Mouse (Mus musculus) MEL (cell line): ENCODE measurements around the gene Gm6592. TPM values are rescaled to one million over a fixed set of nuclear protein-coding genes. Genes with fewer than 3 reads are reported as not detected.

Source experiments
- DNase-seq: peaks from one replicate; pipeline ENCODE4 v3.0.0; 2011; ENCODE audit warnings: low read depth, low spot score
- H3K27ac ChIP-seq: 2 replicates; pipeline ENCODE4 v1.5.1; 2012; ENCODE audit warnings: low read depth, mild to moderate bottlenecking, control low read depth, low read length, moderate library complexity; ENCODE audit not compliant: control insufficient read depth
- H3K27me3 ChIP-seq, 2 experiments: fragments of 150-350 bp in 1 of 2; sonication (generic) in 1 of 2; 2 replicates each; pipeline ENCODE4 v1.6.1; 2012; ENCODE audit warnings: low read length in 2 of 2, mild to moderate bottlenecking in 2 of 2, improper control_type of control experiment in 1 of 2, moderate library complexity in 1 of 2; ENCODE audit not compliant: insufficient read depth in 2 of 2, control insufficient read depth in 1 of 2
- H3K36me3 ChIP-seq, 2 experiments: 2 replicates each; pipeline ENCODE4 v1.6.1; 2012 to 2014; ENCODE audit warnings: low read length in 2 of 2, improper control_type of control experiment in 1 of 2, inconsistent platforms in 1 of 2, mild to moderate bottlenecking in 1 of 2; ENCODE audit not compliant: insufficient read depth in 2 of 2, control insufficient read depth in 1 of 2
- H3K4me1 ChIP-seq, 2 experiments: fragments of 150-350 bp in 1 of 2; sonication (generic) in 1 of 2; 2 replicates each; pipeline ENCODE4 v1.6.1; 2012; ENCODE audit warnings: low read length in 2 of 2, improper control_type of control experiment in 1 of 2, mild to moderate bottlenecking in 1 of 2; ENCODE audit not compliant: insufficient read depth in 2 of 2, control insufficient read depth in 1 of 2
- H3K4me3 ChIP-seq, 2 experiments: fragments of 150-350 bp in 1 of 2; sonication (generic) in 1 of 2; 2 replicates each; pipeline ENCODE4 v1.5.1; 2012; ENCODE audit warnings: low read depth in 2 of 2, low read length in 2 of 2, mild to moderate bottlenecking in 2 of 2, moderate library complexity in 2 of 2, control low read depth in 1 of 2, improper control_type of control experiment in 1 of 2; ENCODE audit not compliant: control insufficient read depth in 1 of 2, insufficient read depth in 1 of 2
- H3K79me2 ChIP-seq: 2 replicates; pipeline ENCODE4 v1.6.1; 2012; ENCODE audit warnings: mild to moderate bottlenecking, low read length, moderate library complexity; ENCODE audit not compliant: control insufficient read depth, poor library complexity, insufficient read depth
- H3K9ac ChIP-seq: 2 replicates; pipeline ENCODE4 v1.6.1; 2012; ENCODE audit warnings: low read depth, mild to moderate bottlenecking, control low read depth, low read length, moderate library complexity; ENCODE audit not compliant: control insufficient read depth, poor library complexity, severe bottlenecking
- H3K9me3 ChIP-seq: fragments of 150-350 bp; sonication (generic); replicated peaks from 2 replicates; pipeline ENCODE4 v1.6.1; 2012; ENCODE audit warnings: mild to moderate bottlenecking, low read length, improper control_type of control experiment, moderate library complexity; ENCODE audit not compliant: insufficient read depth
- BHLHE40 ChIP-seq: IDR thresholded peaks from 2 replicates; pipeline ENCODE4 v1.6.1; 2012; ENCODE audit warnings: low read depth, mild to moderate bottlenecking, inconsistent platforms, low read length, improper control_type of control experiment, borderline replicate concordance
- CHD2 ChIP-seq: IDR thresholded peaks from 2 replicates; pipeline ENCODE4 v1.6.1; 2011; ENCODE audit warnings: low read length, improper control_type of control experiment
- ETS1 ChIP-seq: IDR thresholded peaks from 2 replicates; pipeline ENCODE4 v1.6.1; 2012; ENCODE audit warnings: low read depth, mild to moderate bottlenecking, inconsistent platforms, low read length, improper control_type of control experiment, moderate library complexity
- MAZ ChIP-seq: IDR thresholded peaks from 2 replicates; pipeline ENCODE4 v1.6.1; 2012; ENCODE audit warnings: low read depth, mild to moderate bottlenecking, inconsistent platforms, low read length, improper control_type of control experiment
- MEF2A ChIP-seq: IDR thresholded peaks from 2 replicates; pipeline ENCODE4 v1.6.1; 2014; ENCODE audit warnings: low read depth, mild to moderate bottlenecking, inconsistent platforms, low read length, improper control_type of control experiment; ENCODE audit not compliant: poor library complexity, insufficient replicate concordance, severe bottlenecking; ENCODE audit errors: extremely low read depth
- MXI1 ChIP-seq: IDR thresholded peaks from 2 replicates; pipeline ENCODE4 v1.6.1; 2011; ENCODE audit warnings: mild to moderate bottlenecking, low read depth, low read length, improper control_type of control experiment
- MYB ChIP-seq: IDR thresholded peaks from 2 replicates; pipeline ENCODE4 v1.6.1; 2011; ENCODE audit warnings: mild to moderate bottlenecking, low read depth, low read length, improper control_type of control experiment
- SIN3A ChIP-seq: IDR thresholded peaks from 2 replicates; pipeline ENCODE4 v1.6.1; 2012; ENCODE audit warnings: low read length, improper control_type of control experiment, inconsistent platforms
- SMC3 ChIP-seq: IDR thresholded peaks from 2 replicates; pipeline ENCODE4 v1.6.1; 2011; ENCODE audit warnings: low read depth, low read length, improper control_type of control experiment
- TAL1 ChIP-seq: IDR thresholded peaks from 2 replicates; pipeline ENCODE4 v1.6.1; 2012; ENCODE audit warnings: mild to moderate bottlenecking, inconsistent platforms, low read length, moderate library complexity, mixed read lengths
- TCF12 ChIP-seq: IDR thresholded peaks from 2 replicates; pipeline ENCODE4 v1.6.1; 2014; ENCODE audit warnings: low read depth, mild to moderate bottlenecking, inconsistent platforms, low read length, improper control_type of control experiment, moderate library complexity
- USF1 ChIP-seq: IDR thresholded peaks from 2 replicates; pipeline ENCODE4 v1.6.1; 2014; ENCODE audit warnings: low read depth, mild to moderate bottlenecking, inconsistent platforms, low read length, improper control_type of control experiment, moderate library complexity
- USF2 ChIP-seq, 2 experiments: IDR thresholded peaks; 2 replicates each; pipeline ENCODE4 v1.6.1; 2011 to 2012; ENCODE audit warnings: improper control_type of control experiment in 2 of 2, low read length in 2 of 2, borderline replicate concordance in 1 of 2, inconsistent platforms in 1 of 2, low read depth in 1 of 2, mild to moderate bottlenecking in 1 of 2; ENCODE audit not compliant: insufficient read depth in 1 of 2
- polyA plus RNA-seq, 2 experiments: library from polyadenylated mRNA; stranded (reverse) in 1 of 2; unstranded in 1 of 2; fragments of >175 nt in 1 of 2; fragments of >200 nt in 1 of 2; gene quantifications; 2 replicates each; pipeline versions ENCODE4 v1.2.1 to v1.2.4; 2012; ENCODE audit warnings: low replicate concordance in 2 of 2, low read depth in 1 of 2; ENCODE audit not compliant: insufficient read length in 2 of 2, insufficient read depth in 1 of 2, missing spikeins in 1 of 2
- total RNA-seq: library from RNA; depleted of rRNA; stranded (reverse); fragments of 300-350 nt; gene quantifications from 2 replicates; pipeline ENCODE4 v1.2.3, GENCODE M21; 2012; rRNA removed

Gene Gm6592
- total and polyA plus RNA-seq, 3 experiments = not detected

DNA sequence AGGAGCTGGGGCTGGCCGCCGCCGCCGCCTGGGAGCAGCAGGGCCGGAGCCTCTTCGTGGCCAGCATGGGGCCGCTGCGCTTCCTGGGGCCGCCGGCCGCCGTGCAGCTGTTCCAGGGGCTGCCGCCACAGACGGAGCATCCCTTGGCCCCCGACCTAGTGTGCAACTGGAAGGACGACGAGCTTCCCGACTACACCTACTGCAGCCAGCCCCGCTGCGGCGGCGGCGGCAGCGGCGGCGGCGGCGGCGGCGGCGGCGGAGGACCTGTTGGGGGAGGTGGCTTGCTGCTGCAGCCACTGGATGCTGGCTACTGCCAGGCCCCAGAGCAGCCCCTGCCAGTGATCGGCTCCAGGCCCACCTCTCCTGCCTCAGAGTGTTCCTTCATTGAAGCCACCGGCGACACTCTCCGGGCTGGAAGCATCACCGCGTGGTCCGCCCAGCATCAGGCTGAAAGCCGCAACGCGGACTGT is 49.4 kb downstream of the Gm6592 start:
- no peak overlapping the region for H3K9ac ChIP-seq
- no peak overlapping the region for H3K27ac ChIP-seq
- H3K4me3 ChIP-seq = no peak overlapping the region
- no peaks in the 10 kb centered on the region for H3K4me1 ChIP-seq
- no peaks in the 10 kb centered on the region for H3K9me3 ChIP-seq
- TF ChIP-seq MEF2A = no peak
- TF ChIP-seq ETS1 = no peak
- TF ChIP-seq SMC3 = no peak
- TF ChIP-seq MXI1 = no peak
- TF ChIP-seq TCF12 = no peak
- no peak for TF ChIP-seq MAZ
- TF ChIP-seq CHD2 = no peak
- no peak for TF ChIP-seq SIN3A
- TF ChIP-seq USF2 (IDR thresholded peaks at IDR 0.05; ENCODE audit: borderline replicate concordance in 1 of 2, insufficient read depth in 1 of 2, low read depth in 1 of 2, low read length in 2 of 2) = no peak
- no peak for TF ChIP-seq USF1
- TF ChIP-seq TAL1 = no peak
- TF ChIP-seq MYB = no peak
- no peak for TF ChIP-seq BHLHE40
- H3K27me3 ChIP-seq = no peaks in the 10 kb centered on the region
- H3K79me2 ChIP-seq = no peaks in the 10 kb centered on the region
- H3K36me3 ChIP-seq = no peaks in the 10 kb centered on the region
- no peak for DNase-seq

Other genes starting within 250 kb of the Gm6592 start
- gene Ssxb8, start 153.2 kb upstream of the Gm6592 start, total RNA-seq = not detected in 2 replicates
- gene Ssxb8, start 153.2 kb upstream of the Gm6592 start, polyA plus RNA-seq = not detected
- gene Ssx9, start 95.6 kb upstream of the Gm6592 start, total RNA-seq = not detected in 2 replicates
- not detected for gene Ssx9, start 95.6 kb upstream of the Gm6592 start, polyA plus RNA-seq
- not detected in 2 replicates for gene Ssxb5, start 40.3 kb upstream of the Gm6592 start, total RNA-seq
- gene Ssxb5, start 40.3 kb upstream of the Gm6592 start, polyA plus RNA-seq = not detected
- 1.3 and 2.0 TPM in 2 replicates for gene Gm5751, start 30.3 kb downstream of the Gm6592 start, total RNA-seq
- gene Gm5751, start 30.3 kb downstream of the Gm6592 start, polyA plus RNA-seq = 1 to 10 TPM in 1 of 2 experiments, not detected in 1; 2.1 TPM
- not detected in 2 replicates for gene B630019K06Rik, start 48.4 kb downstream of the Gm6592 start, total RNA-seq
- under 1 TPM in 1 of 2 experiments, not detected in 1; 0.03 TPM for gene B630019K06Rik, start 48.4 kb downstream of the Gm6592 start, polyA plus RNA-seq
- gene Fthl17b, start 119.0 kb downstream of the Gm6592 start, total RNA-seq = not detected in 2 replicates
- gene Fthl17b, start 119.0 kb downstream of the Gm6592 start, polyA plus RNA-seq = not detected
- not detected in 2 replicates for gene Fthl17c, start 132.6 kb downstream of the Gm6592 start, total RNA-seq
- not detected for gene Fthl17c, start 132.6 kb downstream of the Gm6592 start, polyA plus RNA-seq
- gene Fthl17d, start 142.8 kb downstream of the Gm6592 start, total RNA-seq = not detected in 2 replicates
- not detected for gene Fthl17d, start 142.8 kb downstream of the Gm6592 start, polyA plus RNA-seq
- not detected in 2 replicates for gene Fthl17e, start 189.5 kb downstream of the Gm6592 start, total RNA-seq
- gene Fthl17e, start 189.5 kb downstream of the Gm6592 start, polyA plus RNA-seq = not detected
- gene Fthl17f, start 219.0 kb downstream of the Gm6592 start, total RNA-seq = not detected in 2 replicates
- gene Fthl17f, start 219.0 kb downstream of the Gm6592 start, polyA plus RNA-seq = not detected